Mouse (Mus musculus) erythroblast, embryonic 14.5 days (primary cell): ENCODE measurements around the gene Spag16. TPM values are rescaled to one million over a fixed set of nuclear protein-coding genes. Genes with fewer than 3 reads are reported as not detected.

Source experiments
- H3K27me3 ChIP-seq: 2 replicates; pipeline ENCODE4 v1.6.1; 2012; ENCODE audit warnings: inconsistent platforms; ENCODE audit not compliant: control insufficient read depth
- H3K36me3 ChIP-seq: 2 replicates; pipeline ENCODE4 v1.6.1; 2012; ENCODE audit warnings: mild to moderate bottlenecking, inconsistent platforms; ENCODE audit not compliant: control insufficient read depth
- H3K4me1 ChIP-seq: 2 replicates; pipeline ENCODE4 v1.6.1; 2012; ENCODE audit warnings: inconsistent platforms; ENCODE audit not compliant: control insufficient read depth
- H3K4me3 ChIP-seq: replicated peaks from 2 replicates; pipeline ENCODE3; 2012; ENCODE audit warnings: moderate library complexity, mild to moderate bottlenecking, inconsistent platforms
- H3K9me3 ChIP-seq: 2 replicates; pipeline ENCODE4 v1.6.1; 2012; ENCODE audit warnings: low read length, inconsistent platforms, mixed read lengths; ENCODE audit not compliant: control insufficient read depth
- GATA1 ChIP-seq: IDR thresholded peaks from 2 replicates; pipeline ENCODE4 v1.6.1; 2012; ENCODE audit warnings: low read length, inconsistent platforms, mixed read lengths
- TAL1 ChIP-seq: IDR thresholded peaks from 3 replicates; pipeline ENCODE4 v1.6.1; 2012; ENCODE audit warnings: low read length, inconsistent platforms, mixed read lengths
- polyA plus RNA-seq: library from polyadenylated mRNA; stranded (reverse); fragments of >175 nt; gene quantifications from 2 replicates; pipeline ENCODE4 v1.2.3, GENCODE M21; 2012

Gene Spag16
- polyA plus RNA-seq, 1 experiment: not detected

- Histone ChIP-seq H3K27me3 (no peaks in the 10 kb centered on the region), H3K36me3 (no peaks in the 10 kb centered on the region), H3K4me1 (no peaks in the 10 kb centered on the region), H3K4me3 (no peak overlapping the region), H3K9me3 (no peaks in the 10 kb centered on the region)
- TF ChIP-seq GATA1 (no peak), TAL1 (no peak)
Measured at GRCm38 (mm10) chr1:70067404-70067803, 240.6 kb downstream of the Spag16 start.

- no peak overlapping the region for H3K4me3 ChIP-seq
- TF ChIP-seq GATA1: no peak
- no peak for TF ChIP-seq TAL1
- no peaks in the 10 kb centered on the region for H3K36me3 ChIP-seq
- no peaks in the 10 kb centered on the region for H3K9me3 ChIP-seq
- no peaks in the 10 kb centered on the region for H3K27me3 ChIP-seq
- H3K4me1 ChIP-seq: no peaks in the 10 kb centered on the region
Measured at GRCm38 (mm10) chr1:70073440-70073839, 246.7 kb downstream of the Spag16 start.

- H3K4me1 ChIP-seq: no peaks in the 10 kb centered on the region
- TF ChIP-seq GATA1: no peak
- no peaks in the 10 kb centered on the region for H3K36me3 ChIP-seq
- H3K9me3 ChIP-seq: no peaks in the 10 kb centered on the region
- H3K27me3 ChIP-seq: no peaks in the 10 kb centered on the region
- no peak overlapping the region for H3K4me3 ChIP-seq
Measured at GRCm38 (mm10) chr1:70078806-70079205, 252.0 kb downstream of the Spag16 start.

GRCm38 (mm10) chr1:70082208-70082878, 255.6 kb downstream of the Spag16 start:
- no peaks in the 10 kb centered on the region for H3K4me1 ChIP-seq
- no peak for TF ChIP-seq GATA1
- TF ChIP-seq TAL1: no peak
- no peaks in the 10 kb centered on the region for H3K36me3 ChIP-seq
- H3K4me3 ChIP-seq: no peak overlapping the region
- no peaks in the 10 kb centered on the region for H3K9me3 ChIP-seq
- no peaks in the 10 kb centered on the region for H3K27me3 ChIP-seq

- H3K4me1 ChIP-seq: no peaks in the 10 kb centered on the region
- H3K4me3 ChIP-seq: no peak overlapping the region
- H3K36me3 ChIP-seq: no peaks in the 10 kb centered on the region
- TF ChIP-seq GATA1 (no peak), TAL1 (no peak)
- H3K9me3 ChIP-seq: no peaks in the 10 kb centered on the region
- no peaks in the 10 kb centered on the region for H3K27me3 ChIP-seq
Measured at GRCm38 (mm10) chr1:70104683-70105082, 277.9 kb downstream of the Spag16 start.

- H3K9me3 ChIP-seq: no peaks in the 10 kb centered on the region
- no peak overlapping the region for H3K4me3 ChIP-seq
- H3K27me3 ChIP-seq: no peaks in the 10 kb centered on the region
- no peaks in the 10 kb centered on the region for H3K4me1 ChIP-seq
- no peaks in the 10 kb centered on the region for H3K36me3 ChIP-seq
- TF ChIP-seq TAL1: no peak
- no peak for TF ChIP-seq GATA1
Measured at GRCm38 (mm10) chr1:70116212-70116982, 289.6 kb downstream of the Spag16 start.

- Histone ChIP-seq H3K27me3 (no peaks in the 10 kb centered on the region), H3K36me3 (no peaks in the 10 kb centered on the region), H3K4me3 (no peak overlapping the region), H3K4me1 (no peaks in the 10 kb centered on the region), H3K9me3 (no peaks in the 10 kb centered on the region)
- TF ChIP-seq GATA1 (no peak), TAL1 (no peak)
Measured at GRCm38 (mm10) chr1:70128035-70128434, 301.3 kb downstream of the Spag16 start.

GRCm38 (mm10) chr1:70135547-70135946, 308.8 kb downstream of the Spag16 start:
- no peaks in the 10 kb centered on the region for H3K9me3 ChIP-seq
- no peaks in the 10 kb centered on the region for H3K36me3 ChIP-seq
- H3K4me3 ChIP-seq: no peak overlapping the region
- no peak for TF ChIP-seq TAL1
- TF ChIP-seq GATA1: no peak
- no peaks in the 10 kb centered on the region for H3K4me1 ChIP-seq
- H3K27me3 ChIP-seq: no peaks in the 10 kb centered on the region

GRCm38 (mm10) chr1:70165343-70166158, 338.8 kb downstream of the Spag16 start:
- no peaks in the 10 kb centered on the region for H3K36me3 ChIP-seq
- H3K27me3 ChIP-seq: no peaks in the 10 kb centered on the region
- TF ChIP-seq GATA1 (no peak), TAL1 (no peak)
- no peak overlapping the region for H3K4me3 ChIP-seq
- H3K9me3 ChIP-seq: no peaks in the 10 kb centered on the region
- no peaks in the 10 kb centered on the region for H3K4me1 ChIP-seq
